Comparison of ENCODE assay signal across 21 mouse cellular contexts in genomic region chr19:36681056-36681455, GRCm38 (mm10). TPM values are rescaled to one million over a fixed set of nuclear protein-coding genes. Genes with fewer than 3 reads are reported as not detected.
DNase-seq lines count a peak whose midpoint lies in the region; ATAC-seq and TF ChIP-seq lines count a peak whose summit lies in the region.
"Had no signal": no experiment of that assay in that cellular context is flagged by ENCODE, and none has a peak within 500 bp of the region (broad histone marks: within the 10 kb centered on the region; RNA-seq: fewer than 3 reads in every experiment).

No protein-coding gene starts in this region.

- peak overlapping the region; percentile 83 for H3K27ac ChIP-seq in heart, embryonic 10.5 days
- H3K27ac ChIP-seq in intestine, embryonic 16.5 days (ENCODE audit: low read length): no peak overlapping the region
- H3K27ac ChIP-seq in intestine, postnatal 0 days (ENCODE audit: low read depth, low read length): no peak overlapping the region
- no peak overlapping the region for H3K27ac ChIP-seq in midbrain, embryonic 11.5 days (ENCODE audit: low read depth, low read length)
- no peak overlapping the region for H3K27ac ChIP-seq in midbrain, embryonic 16.5 days (ENCODE audit: low read length)
- H3K27ac ChIP-seq: embryonic facial prominence, embryonic 12.5 days; intestine, embryonic 15.5 days; kidney, postnatal 0 days; limb, embryonic 12.5 days; liver, embryonic 15.5 days; midbrain, embryonic 12.5 days; neural tube, embryonic 12.5 days; stomach, postnatal 0 days had no signal

- no peak overlapping the region for H3K4me3 ChIP-seq in heart, embryonic 10.5 days
- H3K4me3 ChIP-seq in intestine, embryonic 16.5 days (ENCODE audit: low read length): no peak overlapping the region
- H3K4me3 ChIP-seq in intestine, postnatal 0 days (ENCODE audit: low read depth, low read length): no peak overlapping the region
- no peak overlapping the region for H3K4me3 ChIP-seq in midbrain, embryonic 11.5 days (ENCODE audit: low read depth, low read length)
- H3K4me3 ChIP-seq in midbrain, embryonic 16.5 days (ENCODE audit: low read depth, low read length): no peak overlapping the region
- H3K4me3 ChIP-seq: embryonic facial prominence, embryonic 12.5 days; hindbrain, embryonic 15.5 days; intestine, embryonic 15.5 days; limb, embryonic 12.5 days; liver, embryonic 15.5 days; midbrain, embryonic 12.5 days; neural tube, embryonic 12.5 days had no signal

- no peaks in the 10 kb centered on the region for H3K9me3 ChIP-seq in heart, embryonic 10.5 days
- H3K9me3 ChIP-seq in intestine, embryonic 16.5 days (ENCODE audit: control insufficient read depth, low read length): no peaks in the 10 kb centered on the region
- no peaks in the 10 kb centered on the region for H3K9me3 ChIP-seq in intestine, postnatal 0 days (ENCODE audit: control insufficient read depth)
- no peaks in the 10 kb centered on the region for H3K9me3 ChIP-seq in midbrain, embryonic 11.5 days (ENCODE audit: control insufficient read depth, low read length)
- H3K9me3 ChIP-seq in midbrain, embryonic 16.5 days (replicated peaks; ENCODE audit: control insufficient read depth, low read length, poor library complexity, severe bottlenecking): no peaks in the 10 kb centered on the region
- H3K9me3 ChIP-seq: embryonic facial prominence, embryonic 12.5 days; hindbrain, embryonic 15.5 days; intestine, embryonic 15.5 days; limb, embryonic 12.5 days; liver, embryonic 15.5 days; midbrain, embryonic 12.5 days; neural tube, embryonic 12.5 days had no signal

- peaks cover 64% of the 10 kb centered on the region for H3K4me1 ChIP-seq in heart, embryonic 10.5 days
- peaks cover 10% of the 10 kb centered on the region for H3K4me1 ChIP-seq in intestine, embryonic 16.5 days (ENCODE audit: control insufficient read depth, insufficient read depth, low read length)
- H3K4me1 ChIP-seq in intestine, postnatal 0 days (replicated peaks; ENCODE audit: control insufficient read depth, insufficient read depth, low read length): peaks cover 2% of the 10 kb centered on the region; the same call in 1 of the 2 replicates
- no peaks in the 10 kb centered on the region for H3K4me1 ChIP-seq in midbrain, embryonic 11.5 days (ENCODE audit: control insufficient read depth, insufficient read depth, low read length)
- H3K4me1 ChIP-seq in midbrain, embryonic 16.5 days (ENCODE audit: control insufficient read depth, insufficient read depth, low read length): peaks cover 7% of the 10 kb centered on the region

- H3K36me3 ChIP-seq in heart, embryonic 10.5 days: no peaks in the 10 kb centered on the region
- no peaks in the 10 kb centered on the region for H3K36me3 ChIP-seq in intestine, embryonic 16.5 days (ENCODE audit: control insufficient read depth, insufficient read depth, low read length)
- H3K36me3 ChIP-seq in intestine, postnatal 0 days (ENCODE audit: control insufficient read depth, insufficient read depth): no peaks in the 10 kb centered on the region
- no peaks in the 10 kb centered on the region for H3K36me3 ChIP-seq in midbrain, embryonic 11.5 days (ENCODE audit: control insufficient read depth, insufficient read depth, low read length)
- no peaks in the 10 kb centered on the region for H3K36me3 ChIP-seq in midbrain, embryonic 16.5 days (ENCODE audit: control insufficient read depth, insufficient read depth, low read length)
- H3K36me3 ChIP-seq: embryonic facial prominence, embryonic 12.5 days; hindbrain, embryonic 15.5 days; intestine, embryonic 15.5 days; limb, embryonic 12.5 days; liver, embryonic 15.5 days; midbrain, embryonic 12.5 days; neural tube, embryonic 12.5 days had no signal

- DNase-seq in heart, embryonic 10.5 days (ENCODE audit: low spot score): no peak
- DNase-seq in heart, postnatal 4 days: no peak
- peak; percentile 80 for DNase-seq in midbrain, embryonic 11.5 days (ENCODE audit: low spot score, missing footprints)
- no peak for DNase-seq in adipocyte (ENCODE audit: low spot score)
- DNase-seq: adrenal gland, adult 2 months; cerebellum, adult 9-10 months; right cerebral cortex, adult 18-20 months had no signal

- H3K9ac ChIP-seq in intestine, embryonic 16.5 days (ENCODE audit: low read depth, low read length): no peak overlapping the region
- no peak overlapping the region for H3K9ac ChIP-seq in intestine, postnatal 0 days (ENCODE audit: low read depth, low read length)
- H3K9ac ChIP-seq in midbrain, embryonic 11.5 days (ENCODE audit: low read length): no peak overlapping the region
- no peak overlapping the region for H3K9ac ChIP-seq in midbrain, embryonic 16.5 days (ENCODE audit: low read depth, low read length)
- H3K9ac ChIP-seq: embryonic facial prominence, embryonic 12.5 days; hindbrain, embryonic 15.5 days; intestine, embryonic 15.5 days; limb, embryonic 12.5 days; liver, embryonic 15.5 days; midbrain, embryonic 12.5 days; neural tube, embryonic 12.5 days had no signal

- H3K27me3 ChIP-seq in heart, embryonic 10.5 days (ENCODE audit: insufficient read depth, poor library complexity, severe bottlenecking): no peaks in the 10 kb centered on the region
- H3K27me3 ChIP-seq in intestine, embryonic 16.5 days (replicated peaks; ENCODE audit: control insufficient read depth, insufficient read depth, low read length): no peaks in the 10 kb centered on the region
- no peaks in the 10 kb centered on the region for H3K27me3 ChIP-seq in intestine, postnatal 0 days (replicated peaks; ENCODE audit: control insufficient read depth, insufficient read depth, low read length)
- H3K27me3 ChIP-seq in midbrain, embryonic 11.5 days (ENCODE audit: control insufficient read depth, insufficient read depth, low read length): no peaks in the 10 kb centered on the region
- no peaks in the 10 kb centered on the region for H3K27me3 ChIP-seq in midbrain, embryonic 16.5 days (ENCODE audit: control insufficient read depth, insufficient read depth, low read depth, low read length)
- H3K27me3 ChIP-seq: embryonic facial prominence, embryonic 12.5 days; hindbrain, embryonic 15.5 days; intestine, embryonic 15.5 days; limb, embryonic 12.5 days; liver, embryonic 15.5 days; midbrain, embryonic 12.5 days; neural tube, embryonic 12.5 days had no signal

- ATAC-seq in intestine, embryonic 16.5 days: 0 out of 2 replicates have a peak, but pooled peaks have one; percentile 38
- ATAC-seq in intestine, postnatal 0 days: no peak
- no peak for ATAC-seq in midbrain, embryonic 11.5 days (ENCODE audit: low FRiP score)
- no peak for ATAC-seq in midbrain, embryonic 16.5 days
- ATAC-seq: forebrain, embryonic 14.5 days; intestine, embryonic 15.5 days had no signal

- 83% methylated on average over 4 of the region's 4 CpGs for WGBS in heart, embryonic 10.5 days
- 41% methylated on average over 4 of the region's 4 CpGs for WGBS in intestine, embryonic 16.5 days
- 65% methylated on average over 4 of the region's 4 CpGs for WGBS in intestine, postnatal 0 days
- WGBS in midbrain, embryonic 11.5 days: 91% methylated on average over 4 of the region's 4 CpGs
- WGBS in midbrain, embryonic 16.5 days: 77% methylated on average over 4 of the region's 4 CpGs

- no peak for TF ChIP-seq CTCF in intestine, postnatal 0 days (IDR thresholded peaks at IDR 0.05; ENCODE audit: low read depth)

- no peak overlapping the region for H3K4me2 ChIP-seq in intestine, embryonic 16.5 days (ENCODE audit: low read depth, low read length)
- no peak overlapping the region for H3K4me2 ChIP-seq in intestine, postnatal 0 days (replicated peaks; ENCODE audit: low read depth)
- no peak overlapping the region for H3K4me2 ChIP-seq in midbrain, embryonic 11.5 days
- no peak overlapping the region for H3K4me2 ChIP-seq in midbrain, embryonic 16.5 days (ENCODE audit: low read length)
- H3K4me2 ChIP-seq: embryonic facial prominence, embryonic 12.5 days; hindbrain, embryonic 15.5 days; intestine, embryonic 15.5 days; limb, embryonic 12.5 days; liver, embryonic 15.5 days; midbrain, embryonic 12.5 days; neural tube, embryonic 12.5 days had no signal

RNA-seq across cellular contexts. Expression of gene Ppp1r3c, which starts 55.4 kb away (rescaled TPM):
- polyA plus RNA-seq in heart, embryonic 10.5 days (2016; fragmentation: Nextera tagmentation; extraction: Ambion mirVana): 31.3 and 46.9 TPM in 2 replicates
- 100 to 1,000 TPM in 1 of 2 experiments, 10 to 100 TPM in 1; 80.2 to 102 TPM for total RNA-seq in heart, postnatal 4 days (2021)
- 10.3 and 10.5 TPM in 2 replicates for polyA plus RNA-seq in intestine, embryonic 16.5 days (2015; fragmentation: Nextera tagmentation; extraction: Ambion mirVana)
- 3.6 and 4.0 TPM in 2 replicates for polyA plus RNA-seq in intestine, postnatal 0 days (2015; fragmentation: Nextera tagmentation; extraction: Ambion mirVana)
- 2.2 and 2.3 TPM in 2 replicates for polyA plus RNA-seq in midbrain, embryonic 11.5 days (2014; fragmentation: Nextera tagmentation; extraction: Ambion mirVana)
- polyA plus RNA-seq in midbrain, embryonic 16.5 days (2015; fragmentation: Nextera tagmentation; extraction: Ambion mirVana): 15.4 and 18.3 TPM in 2 replicates
- polyA plus RNA-seq: C2C12 had no signal
